Mouse (Mus musculus) left cerebral cortex, postnatal 10 days (tissue): ENCODE results near the gene Psg27. TPM values are rescaled to one million over a fixed set of nuclear protein-coding genes. Genes with fewer than 3 reads are reported as not detected.
"Not testable (repeated sequence)": the region's sequence is repeated elsewhere in the genome, so short reads cannot be mapped to it uniquely, and the experiment has no call there.

Experiments
- DNase-seq, 2 experiments: peaks; one replicate each; pipeline ENCODE4 v3.0.0; 2021 to 2022; ENCODE audit warnings: low spot score in 2 of 2, mixed read lengths in 1 of 2; ENCODE audit errors: extremely low spot score in 1 of 2
- intact Hi-C: fragments of 180-260 bp; cut with DNase I; formaldehyde crosslinking; loops from one replicate; pipeline ENCODE4 v1.15.1; 2025
- total RNA-seq, 2 experiments: library from RNA; stranded (reverse); gene quantifications; 2 replicates each; pipeline ENCODE4 v1.2.3; 2021

The Psg27 gene
- total RNA-seq = not detected

DNA sequence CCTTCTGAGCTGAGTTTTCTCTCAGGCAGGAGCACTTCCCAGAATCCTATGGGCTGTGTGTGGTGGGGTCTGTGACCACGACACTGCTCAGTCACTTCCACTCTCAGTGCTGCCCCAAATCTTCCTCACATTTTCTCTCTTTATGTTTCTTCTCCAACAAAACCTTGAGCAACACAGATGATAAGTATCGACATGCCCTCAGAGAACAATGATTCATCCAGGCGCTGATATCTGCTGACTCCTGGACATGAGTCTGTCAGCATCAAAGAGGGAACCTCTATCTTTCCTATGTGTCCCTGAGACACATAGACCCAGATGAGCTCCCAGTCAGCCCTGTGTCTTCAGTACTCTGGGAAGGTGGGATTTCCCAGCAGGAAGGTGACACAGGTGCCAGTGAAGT lies at the start of gene Psg27:
Gene Psg27, minus strand, starts transcription at position 101 of the 400 bp plus-strand sequence.
- intact Hi-C loops = no loop called here
- no peak for DNase-seq

DNA sequence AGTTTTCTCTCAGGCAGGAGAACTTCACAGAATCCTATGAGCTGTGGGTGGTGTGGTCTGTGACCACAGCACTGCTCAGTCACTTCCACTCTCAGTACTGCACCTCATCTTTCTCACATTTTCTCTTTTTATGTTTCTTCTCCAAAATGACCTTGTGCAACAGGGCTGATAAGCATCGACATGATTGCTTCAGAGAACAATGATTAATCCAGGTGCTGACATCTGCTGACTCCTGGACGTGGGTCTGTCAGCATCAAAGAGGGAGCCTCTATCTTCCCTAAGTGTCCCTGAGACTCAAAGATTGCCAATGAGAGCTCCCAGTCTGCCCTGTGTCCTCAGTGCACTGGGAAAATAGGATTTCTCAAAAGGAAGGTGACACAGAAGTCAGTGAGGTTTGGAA lies 49.3 kb upstream of the Psg27 start, which contains the start of gene Psg23:
Gene Psg23, minus strand, starts transcription at position 101 of the 400 bp plus-strand sequence.
- DNase-seq, intact Hi-C loops: not testable (repeated sequence)

DNA sequence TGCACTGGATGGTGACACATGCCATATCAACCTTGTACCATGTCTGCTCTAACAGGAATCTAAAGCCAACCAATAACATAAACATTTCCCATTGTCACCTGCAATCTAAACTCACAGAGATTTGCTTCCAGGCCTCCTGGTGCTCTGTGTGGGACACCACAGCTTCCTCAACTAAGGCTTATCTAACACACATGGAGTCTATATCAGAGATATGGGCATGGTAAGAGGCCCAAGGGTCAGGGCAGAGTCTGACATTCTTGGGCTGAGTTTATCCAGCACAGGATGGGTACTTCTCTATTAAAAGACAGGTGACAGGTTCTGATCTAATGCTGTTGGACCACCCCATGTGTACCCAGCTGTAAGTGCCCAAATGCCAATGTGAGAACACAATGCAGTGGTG lies 7.3 kb downstream of the Psg27 start:
- no peak for DNase-seq
- intact Hi-C loops = no loop called here

DNA sequence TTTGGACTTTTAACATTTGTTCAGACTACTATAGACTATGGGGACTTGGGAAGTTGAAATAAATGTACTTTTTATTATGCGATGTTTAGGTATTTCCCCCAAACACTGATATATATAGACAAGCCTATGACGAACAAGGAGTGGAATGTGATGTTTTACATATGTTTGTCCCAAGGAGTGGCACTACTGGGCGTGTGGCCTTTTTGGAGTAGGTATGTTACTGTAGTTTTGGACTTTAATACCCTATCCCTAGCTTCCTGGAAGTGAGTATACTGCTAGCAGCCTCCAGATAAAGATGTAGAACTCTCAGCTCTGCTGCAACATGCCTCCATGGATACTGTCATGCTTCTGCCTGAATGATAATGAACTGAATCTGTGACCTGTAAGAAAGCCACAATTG lies 11.4 kb downstream of the Psg27 start:
- intact Hi-C loops, DNase-seq: not testable (repeated sequence)

DNA sequence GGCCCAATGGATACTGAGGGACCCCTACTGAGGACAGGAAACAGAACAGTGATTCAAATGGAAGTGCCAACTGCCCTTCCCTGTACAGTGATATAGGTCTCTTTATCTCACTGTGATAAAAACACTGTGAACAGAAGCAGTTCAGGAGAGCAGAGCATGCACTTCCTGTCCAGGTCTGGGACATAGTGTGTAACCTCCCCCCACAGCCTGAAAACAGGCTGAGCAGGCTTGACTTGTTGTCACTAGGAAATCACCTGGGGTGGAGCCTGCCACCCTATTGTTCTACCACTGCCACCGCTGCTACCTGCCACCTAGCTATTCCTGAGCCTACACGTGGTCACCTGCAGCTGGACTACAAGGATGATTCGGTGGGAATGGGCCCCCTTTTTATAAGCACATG lies 33.7 kb downstream of the Psg27 start:
- DNase-seq = no peak
- intact Hi-C loops = no loop called here

DNA sequence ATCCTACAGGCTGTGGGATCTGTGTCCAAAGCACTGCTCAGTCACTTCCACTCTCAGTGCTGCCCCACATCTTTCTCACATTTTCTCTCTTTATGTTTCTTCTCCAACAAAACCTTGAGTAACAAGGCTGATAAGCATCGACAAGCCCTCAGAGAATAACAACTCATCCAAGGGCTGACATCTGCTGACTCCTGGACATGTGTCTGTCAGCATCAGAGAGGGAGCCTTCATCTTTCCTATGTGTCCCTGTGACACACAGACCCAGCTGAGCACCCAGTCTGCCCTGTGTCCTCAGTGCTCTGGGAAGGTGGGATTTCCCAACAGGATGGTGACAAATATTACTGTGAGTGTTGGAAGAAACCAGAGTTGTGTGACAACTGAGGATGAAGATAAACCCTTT lies 34.9 kb downstream of the Psg27 start, which contains the start of gene Psg25:
Gene Psg25, minus strand, starts transcription at position 101 of the 400 bp plus-strand sequence.
- intact Hi-C loops = no loop called here
- DNase-seq = no peak

DNA sequence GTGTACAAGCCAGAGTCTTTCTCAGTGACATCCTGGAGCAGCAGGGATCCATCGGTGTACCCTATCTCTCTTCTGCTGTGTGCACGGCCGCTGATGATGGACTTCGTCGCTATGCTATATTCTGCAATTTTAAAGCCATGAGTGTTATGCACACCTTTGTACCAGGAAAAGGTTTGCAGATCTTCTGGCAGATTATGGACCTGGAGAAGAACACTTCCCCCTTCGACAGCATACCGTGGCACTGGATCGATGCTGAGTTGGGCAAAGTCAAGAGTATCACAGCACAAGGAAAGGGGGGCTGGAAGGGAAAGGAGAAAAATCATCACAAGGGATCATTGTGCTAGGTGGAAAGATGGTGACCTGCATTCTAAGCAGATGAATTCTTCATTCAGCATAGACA lies 42.4 kb downstream of the Psg27 start:
- no peak for DNase-seq
- intact Hi-C loops = no loop called here

DNA sequence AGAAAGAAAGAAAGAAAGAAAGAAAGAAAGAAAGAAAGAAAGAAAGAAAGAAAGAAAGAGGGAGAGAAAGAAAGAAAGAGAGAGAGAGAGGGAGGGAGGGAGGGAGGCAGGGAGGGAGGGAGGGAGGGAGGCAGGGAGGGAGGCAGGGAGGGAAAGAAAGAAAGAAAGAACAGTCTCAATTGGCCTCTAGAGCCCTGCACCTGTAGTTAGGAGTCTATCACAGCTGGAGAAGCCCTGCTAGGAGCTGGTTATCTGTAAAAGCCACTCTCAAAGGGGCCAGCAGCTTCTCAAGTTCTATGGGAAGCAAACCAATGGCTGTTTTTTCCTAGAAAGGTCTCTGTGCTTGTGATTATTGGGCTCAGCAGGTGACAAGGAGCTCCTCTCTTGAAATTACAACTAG lies 54.3 kb downstream of the Psg27 start:
- intact Hi-C loops, DNase-seq: not testable (repeated sequence)

DNA sequence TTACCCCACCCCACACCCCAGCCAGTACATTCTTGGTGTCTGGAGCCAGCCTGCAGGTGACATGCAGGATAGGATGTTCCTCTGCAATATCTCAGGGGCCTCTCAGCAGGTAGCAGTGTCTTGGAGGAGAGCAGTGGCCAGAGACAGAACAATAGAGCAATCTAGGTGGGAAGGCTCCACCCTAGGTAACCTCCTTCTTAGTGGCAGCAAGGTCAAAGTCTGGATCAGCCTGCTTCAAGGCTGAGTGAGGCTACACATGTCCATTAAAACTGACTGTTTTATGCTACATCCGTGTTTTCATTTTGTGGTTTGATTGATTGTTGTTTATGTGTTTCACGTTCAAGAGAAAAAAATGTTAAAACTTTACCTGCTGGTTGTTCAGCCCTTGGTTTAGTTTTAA lies 54.7 kb downstream of the Psg27 start:
- intact Hi-C loops, DNase-seq: not testable (repeated sequence)

DNA sequence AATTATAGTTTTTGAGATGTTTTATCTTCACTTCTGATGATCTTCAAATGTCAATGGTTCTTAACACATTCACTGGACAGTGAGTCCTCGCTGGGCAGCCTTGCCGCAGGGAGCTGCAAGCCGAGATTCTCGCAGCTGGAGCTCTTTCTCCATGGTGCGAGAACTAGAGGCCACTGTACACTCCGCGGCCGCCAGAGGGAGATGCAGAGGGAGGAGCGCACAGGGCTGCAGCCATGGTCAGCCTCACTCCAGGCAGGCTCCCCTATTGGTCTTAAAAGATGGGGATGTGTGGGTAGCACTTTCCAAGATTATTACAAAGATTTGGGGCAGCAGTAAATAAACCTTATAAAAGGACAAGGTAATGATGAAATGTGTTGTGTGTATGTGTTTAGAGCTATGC lies 55.6 kb downstream of the Psg27 start:
- no peak for DNase-seq
- intact Hi-C loops = no loop called here

Other genes with a start within 250 kb of the Psg27 start
- gene Psg18, start 212.3 kb downstream of the Psg27 start, total RNA-seq = not detected
- not detected for gene Psg28, start 135.3 kb downstream of the Psg27 start, total RNA-seq
- gene Psg26, start 83.1 kb downstream of the Psg27 start, total RNA-seq = not detected
- gene Psg25, start 35.0 kb downstream of the Psg27 start, total RNA-seq = not detected
- not detected for gene Psg23, start 49.2 kb upstream of the Psg27 start, total RNA-seq
- not detected for gene Psg21, start 89.4 kb upstream of the Psg27 start, total RNA-seq
- not detected for gene Psg20, start 118.9 kb upstream of the Psg27 start, total RNA-seq
- not detected for gene Psg22, start 150.8 kb upstream of the Psg27 start, total RNA-seq
- gene Psg19, start 231.2 kb upstream of the Psg27 start, total RNA-seq = not detected